Mouse (Mus musculus) urinary bladder, adult 2 months (tissue): ENCODE results near the gene Kel. TPM values are rescaled to one million over a fixed set of nuclear protein-coding genes. Genes with fewer than 3 reads are reported as not detected.

Experiments
- DNase-seq: peaks from one replicate; pipeline ENCODE4 v3.0.0; 2022; ENCODE audit warnings: low spot score
- polyA plus RNA-seq: library from polyadenylated mRNA; depleted of rRNA; stranded (reverse); fragments of >200 nt; gene quantifications from 2 replicates; pipeline ENCODE4 v1.2.3, GENCODE M21; 2012; rRNA removed

The Kel gene
- polyA plus RNA-seq, 1 experiment = not detected

- no peak for DNase-seq
Observed at GRCm38 (mm10) chr6:41646220-41646619, 57.9 kb downstream of the Kel start.

GRCm38 (mm10) chr6:41643227-41643626 is 60.9 kb downstream of the Kel start:
- no peak for DNase-seq

- no peak for DNase-seq
Observed at GRCm38 (mm10) chr6:41642765-41643164, 61.4 kb downstream of the Kel start.

- DNase-seq = no peak
Observed at GRCm38 (mm10) chr6:41641173-41641866, 62.8 kb downstream of the Kel start.

GRCm38 (mm10) chr6:41640449-41640848 is 63.7 kb downstream of the Kel start:
- DNase-seq = no peak

- DNase-seq = no peak
Observed at GRCm38 (mm10) chr6:41637927-41638506, 66.1 kb downstream of the Kel start.

GRCm38 (mm10) chr6:41637393-41637792 is 66.7 kb downstream of the Kel start:
- no peak for DNase-seq

Other genes with a start within 250 kb of the Kel start
- not detected in 2 replicates for gene Prss1, start 245.4 kb downstream of the Kel start, polyA plus RNA-seq
- gene Prss2, start 182.6 kb downstream of the Kel start, polyA plus RNA-seq = 0.12 and 1.0 TPM in 2 replicates
- gene Ephb6, start 98.9 kb downstream of the Kel start, polyA plus RNA-seq = 10.7 and 11.2 TPM in 2 replicates
- gene Trpv6, start 67.9 kb downstream of the Kel start, polyA plus RNA-seq = 0.15 and 0.22 TPM in 2 replicates
- gene Trpv5, start 23.6 kb downstream of the Kel start, polyA plus RNA-seq = not detected in 2 replicates
- gene Llcfc1, start 19.9 kb downstream of the Kel start, polyA plus RNA-seq = not detected in 2 replicates
- gene Olfr459, start 70.8 kb upstream of the Kel start, polyA plus RNA-seq = not detected in 2 replicates
- not detected in 2 replicates for gene Pip, start 143.2 kb upstream of the Kel start, polyA plus RNA-seq
- not detected in 2 replicates for gene Sval2, start 148.7 kb upstream of the Kel start, polyA plus RNA-seq
- not detected in 2 replicates for gene Sval1, start 247.3 kb upstream of the Kel start, polyA plus RNA-seq